Mouse (Mus musculus): ENCODE data around the gene B2m. TPM values are rescaled to one million over a fixed set of nuclear protein-coding genes. Genes with fewer than 3 reads are reported as not detected.

Gene B2m
- total and polyA plus RNA-seq, 3 experiments = 29.6 to 2,007 (median 996) TPM

DNA sequence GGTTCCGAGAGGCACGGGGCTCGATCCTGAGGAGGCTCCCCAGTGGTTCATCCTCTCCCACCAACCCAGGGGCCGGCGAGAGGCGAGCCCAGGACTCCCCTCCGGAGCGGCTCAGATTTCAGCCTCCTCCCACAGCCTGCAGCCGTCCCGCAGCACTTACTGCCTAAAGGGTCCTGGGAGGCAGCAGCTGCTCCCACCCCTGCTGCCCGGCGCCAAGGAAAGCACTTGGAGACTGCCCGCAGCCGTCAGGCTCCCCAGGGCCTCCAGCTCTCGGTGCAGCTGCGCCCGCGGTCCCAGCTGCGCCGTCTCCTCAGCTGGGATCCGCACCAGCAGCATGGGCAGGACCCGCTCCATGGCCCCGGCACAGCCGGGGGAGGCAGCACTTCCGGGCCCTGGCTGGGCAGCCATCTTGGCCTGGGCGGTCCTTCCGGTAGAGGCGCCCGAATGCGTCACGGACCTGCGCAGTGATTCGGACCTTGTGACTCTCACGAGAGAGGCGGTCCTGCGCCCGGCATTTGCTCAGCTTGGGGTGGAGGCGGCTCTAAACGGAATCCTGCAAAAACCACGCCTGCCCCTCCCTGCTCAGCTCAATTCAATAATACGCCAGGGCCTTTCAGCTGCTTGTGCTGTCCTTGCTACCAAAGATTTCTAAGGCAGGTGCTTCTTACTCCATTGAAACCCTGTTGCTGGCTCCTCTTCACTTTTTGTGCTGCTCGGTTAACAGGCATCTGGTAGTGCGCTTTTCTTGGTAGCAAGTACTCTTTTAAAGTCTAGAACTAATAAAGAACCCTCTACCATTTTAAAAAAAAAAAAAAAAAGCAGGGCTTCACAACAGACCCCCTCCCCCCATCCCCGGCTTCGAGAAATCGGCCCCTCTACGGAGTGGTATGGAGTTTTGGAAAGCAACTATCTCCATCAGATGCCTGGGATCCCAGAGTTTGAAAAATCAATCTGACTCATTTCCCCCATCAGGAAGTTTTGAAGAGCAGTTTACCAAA, 29.2 kb upstream of the B2m start, which contains the start of gene Spg11:
Spg11 (minus strand) TSS at position 426 of the 998 bp plus-strand sequence.
- TF ChIP-seq POLR2AphosphoS5 (IDR thresholded peaks at IDR 0.05; ENCODE audit: insufficient replicate concordance, low read depth, low read length) (no peak; the same call in 1 of the 2 replicates), GATA2 (IDR thresholded peaks at IDR 0.05; ENCODE audit: borderline replicate concordance, low read depth, low read length) (no peak), CTCF (IDR thresholded peaks at IDR 0.05; ENCODE audit: low read depth, low read length) (no peak), TAL1 (conservative IDR thresholded peaks at IDR 0.05; ENCODE audit: low read depth, low read length) (no peak), GATA1 (IDR thresholded peaks at IDR 0.05; ENCODE audit: borderline replicate concordance, low read length) (no peak)

DNA sequence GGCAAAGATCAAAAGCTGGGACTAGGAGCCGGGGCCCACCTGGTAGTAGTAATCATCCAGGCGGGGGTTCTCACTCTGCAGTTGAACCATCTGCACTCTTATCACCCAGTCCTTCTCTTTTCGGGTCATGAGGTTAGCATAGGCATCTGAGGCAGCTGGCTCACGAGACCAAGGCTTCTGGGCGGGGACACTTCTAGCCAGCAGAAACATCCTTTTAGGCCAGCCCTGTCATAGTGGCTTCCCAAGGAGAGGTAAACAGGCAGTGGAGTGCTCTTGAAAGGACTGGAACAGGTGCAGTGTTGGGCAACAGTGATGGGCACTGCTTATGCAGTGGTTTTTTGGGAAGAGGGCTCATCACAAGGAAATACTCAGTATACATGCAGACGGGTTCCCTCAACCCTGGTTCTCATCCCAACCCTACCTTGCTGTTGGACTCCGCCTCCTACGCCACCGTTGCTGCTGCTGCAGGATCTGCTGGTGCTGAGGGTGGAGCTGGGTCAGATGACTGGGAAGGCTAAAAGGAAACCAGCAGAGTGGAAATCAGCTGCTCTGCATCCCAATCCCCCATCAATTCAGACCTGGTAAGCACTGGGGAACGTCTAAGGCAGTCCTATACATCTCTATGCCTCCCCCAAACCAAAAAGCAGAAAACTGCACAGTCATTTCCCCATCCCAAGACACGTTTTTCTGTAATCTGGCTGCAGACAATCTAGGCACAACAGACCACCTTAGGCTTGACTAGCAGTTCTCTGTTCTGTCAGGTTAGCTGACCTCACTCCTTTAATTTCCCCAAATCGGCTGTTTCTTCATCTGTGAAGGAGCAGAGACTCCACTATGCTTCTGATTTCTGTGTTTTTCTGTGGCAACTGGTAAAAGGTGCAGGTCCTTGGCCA, 21.6 kb upstream of the B2m start:
- TF ChIP-seq GATA1 (IDR thresholded peaks at IDR 0.05; ENCODE audit: borderline replicate concordance, low read length) (no peak), TAL1 (conservative IDR thresholded peaks at IDR 0.05; ENCODE audit: low read depth, low read length) (peak; percentile 59)
- DNase-seq (ENCODE audit: low spot score) (peak; percentile 57), ATAC-seq (ENCODE audit: extremely low read depth, insufficient number of reproducible peaks, low FRiP score, poor library complexity, severe bottlenecking) (peak; percentile 84)
- Histone ChIP-seq H3K4me3 (ENCODE audit: low read depth, low read length) (peak overlapping the region; percentile 65; the same call in 1 of the 2 replicates), H3K36me3 (replicated peaks) (peaks cover 2% of the 10 kb centered on the region), H3K4me1 (ENCODE audit: insufficient read depth, low read depth, low read length) (peaks cover 84% of the 10 kb centered on the region), H3K9me3 (replicated peaks) (no peaks in the 10 kb centered on the region), H3K27me3 (ENCODE audit: insufficient read depth, low read length) (no peaks in the 10 kb centered on the region)

More for the DNA sequence above, 29.2 kb upstream of the B2m start, which contains the start of gene Spg11:
- Histone ChIP-seq H3K27me3 (ENCODE audit: insufficient read depth, low read length) (no peaks in the 10 kb centered on the region), H3K4me3 (ENCODE audit: low read depth, low read length) (peak within 1 kb of the TSS; percentile 76), H3K36me3 (replicated peaks) (peaks cover 20% of the 10 kb centered on the region), H3K9me3 (replicated peaks) (no peaks in the 10 kb centered on the region), H3K4me1 (ENCODE audit: insufficient read depth, low read depth, low read length) (peaks cover 46% of the 10 kb centered on the region)
- ATAC-seq (ENCODE audit: extremely low read depth, insufficient number of reproducible peaks, low FRiP score, poor library complexity, severe bottlenecking) (peak; percentile 99), DNase-seq (ENCODE audit: low spot score) (peak; percentile 99)

DNA sequence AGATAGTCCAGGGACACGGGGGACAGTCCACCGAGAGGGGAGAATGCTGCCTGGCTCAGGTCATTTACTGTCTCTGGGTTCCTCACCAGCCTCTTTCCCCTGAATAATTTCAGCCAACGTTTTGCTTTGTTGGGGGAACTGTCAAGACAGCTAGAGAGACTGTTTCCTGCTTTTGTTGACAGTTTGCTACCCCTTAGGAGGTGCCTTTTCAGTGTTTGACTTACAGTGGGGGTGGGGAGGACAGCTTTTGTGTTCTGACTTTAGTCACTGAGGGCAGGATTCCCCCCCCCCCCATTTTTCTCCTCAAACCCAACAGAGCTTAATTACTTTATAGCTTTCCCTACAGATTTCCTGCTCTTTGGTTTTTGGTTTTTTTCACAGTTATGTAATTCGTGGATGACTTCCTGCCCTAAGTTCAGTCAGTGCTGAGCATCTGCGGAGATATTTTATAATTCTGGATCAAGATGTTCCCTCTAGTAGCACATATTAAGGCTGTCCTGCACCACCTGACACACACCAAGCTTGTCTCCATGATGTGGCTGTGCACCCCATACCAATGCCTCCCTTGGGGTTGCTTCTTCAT, 20.6 kb upstream of the B2m start:
- no peaks in the 10 kb centered on the region for H3K9me3 ChIP-seq (replicated peaks)
- H3K27me3 ChIP-seq (ENCODE audit: insufficient read depth, low read length) = no peaks in the 10 kb centered on the region
- TF ChIP-seq POLR2AphosphoS5 (IDR thresholded peaks at IDR 0.05; ENCODE audit: insufficient replicate concordance, low read depth, low read length) (no peak), TAL1 (conservative IDR thresholded peaks at IDR 0.05; ENCODE audit: low read depth, low read length) (no peak), GATA1 (IDR thresholded peaks at IDR 0.05; ENCODE audit: borderline replicate concordance, low read length) (no peak), CTCF (IDR thresholded peaks at IDR 0.05; ENCODE audit: low read depth, low read length) (no peak), GATA2 (IDR thresholded peaks at IDR 0.05; ENCODE audit: borderline replicate concordance, low read depth, low read length) (no peak)
- DNase-seq (ENCODE audit: low spot score) (no peak), ATAC-seq (ENCODE audit: extremely low read depth, insufficient number of reproducible peaks, low FRiP score, poor library complexity, severe bottlenecking) (no peak)
- peaks cover 80% of the 10 kb centered on the region for H3K4me1 ChIP-seq (ENCODE audit: insufficient read depth, low read depth, low read length)
- peak overlapping the region; percentile 65; the same call in 1 of the 2 replicates for H3K4me3 ChIP-seq (ENCODE audit: low read depth, low read length)
- H3K36me3 ChIP-seq (replicated peaks) = no peaks in the 10 kb centered on the region

DNA sequence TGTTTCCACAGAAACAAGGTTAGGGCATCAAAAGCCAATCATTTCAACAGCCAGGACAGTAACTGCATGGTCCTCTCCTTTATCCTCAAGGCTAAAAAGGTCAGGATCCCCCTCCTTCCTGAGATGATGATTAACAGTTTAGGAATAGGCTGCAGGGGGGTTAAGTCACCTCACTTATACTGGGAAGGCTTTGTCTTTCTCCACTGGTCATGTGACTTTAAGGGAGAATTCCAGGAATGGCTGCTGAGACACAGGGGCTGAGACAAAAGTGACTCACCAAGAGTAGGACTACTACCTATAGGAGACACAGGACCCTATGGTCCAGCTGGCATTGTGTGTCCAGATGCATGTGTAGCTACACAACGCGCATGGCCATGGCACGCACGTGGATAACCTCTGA, 19.9 kb upstream of the B2m start:
- no peak for TF ChIP-seq GATA2 (IDR thresholded peaks at IDR 0.05; ENCODE audit: borderline replicate concordance, low read depth, low read length)
- no peak for TF ChIP-seq GATA1 (IDR thresholded peaks at IDR 0.05; ENCODE audit: borderline replicate concordance, low read length)
- no peak for TF ChIP-seq TAL1 (conservative IDR thresholded peaks at IDR 0.05; ENCODE audit: low read depth, low read length)
- no peak for TF ChIP-seq POLR2AphosphoS5 (IDR thresholded peaks at IDR 0.05; ENCODE audit: insufficient replicate concordance, low read depth, low read length)
- TF ChIP-seq CTCF (IDR thresholded peaks at IDR 0.05; ENCODE audit: low read depth, low read length) = no peak
- Histone ChIP-seq H3K9me3 (replicated peaks) (no peaks in the 10 kb centered on the region), H3K4me3 (ENCODE audit: low read depth, low read length) (no peak overlapping the region), H3K4me1 (ENCODE audit: insufficient read depth, low read depth, low read length) (peaks cover 82% of the 10 kb centered on the region), H3K27me3 (ENCODE audit: insufficient read depth, low read length) (no peaks in the 10 kb centered on the region), H3K36me3 (replicated peaks) (no peaks in the 10 kb centered on the region)
- no peak for DNase-seq (ENCODE audit: low spot score)
- ATAC-seq (ENCODE audit: extremely low read depth, insufficient number of reproducible peaks, low FRiP score, poor library complexity, severe bottlenecking) = no peak

DNA sequence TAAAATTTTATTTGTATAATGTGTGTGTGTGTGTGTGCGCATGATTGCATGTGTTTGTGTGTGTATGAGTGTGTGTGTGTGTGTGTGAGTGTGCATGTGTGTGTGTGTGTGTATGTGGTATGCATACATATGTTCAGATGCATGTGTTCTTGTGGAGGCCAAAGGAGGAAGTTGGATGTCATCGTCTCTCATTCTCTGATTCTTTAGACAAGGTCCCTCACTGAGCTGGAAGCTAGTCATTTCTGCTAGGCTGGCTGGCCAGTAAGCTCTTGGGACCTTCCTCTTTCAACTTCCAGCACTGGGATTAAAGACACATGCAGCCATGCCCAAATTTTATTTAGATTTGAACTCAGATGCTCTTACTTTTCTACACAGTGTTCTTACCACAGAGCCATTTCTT, 15.4 kb upstream of the B2m start:
- TF ChIP-seq GATA1 (IDR thresholded peaks at IDR 0.05; ENCODE audit: borderline replicate concordance, low read length) (no peak), GATA2 (IDR thresholded peaks at IDR 0.05; ENCODE audit: borderline replicate concordance, low read depth, low read length) (no peak), CTCF (IDR thresholded peaks at IDR 0.05; ENCODE audit: low read depth, low read length) (no peak), POLR2AphosphoS5 (IDR thresholded peaks at IDR 0.05; ENCODE audit: insufficient replicate concordance, low read depth, low read length) (no peak), TAL1 (conservative IDR thresholded peaks at IDR 0.05; ENCODE audit: low read depth, low read length) (no peak)
- Histone ChIP-seq H3K9me3 (replicated peaks) (peaks cover 3% of the 10 kb centered on the region), H3K4me1 (ENCODE audit: insufficient read depth, low read depth, low read length) (peaks cover 61% of the 10 kb centered on the region), H3K4me3 (ENCODE audit: low read depth, low read length) (no peak overlapping the region), H3K27me3 (ENCODE audit: insufficient read depth, low read length) (no peaks in the 10 kb centered on the region), H3K36me3 (replicated peaks) (no peaks in the 10 kb centered on the region)
- DNase-seq (ENCODE audit: low spot score) (no peak), ATAC-seq (ENCODE audit: extremely low read depth, insufficient number of reproducible peaks, low FRiP score, poor library complexity, severe bottlenecking) (no peak)

Data from G1E (cell line).